Mouse (Mus musculus) lung, embryonic 14.5 days (tissue): Measurements from ENCODE around the gene Stat6. TPM values are rescaled to one million over a fixed set of nuclear protein-coding genes. Genes with fewer than 3 reads are reported as not detected.

Experiments used
- ATAC-seq: fragments of 200-750 bp; cut with Nextera tagmentation; 2 replicates; pipeline ENCODE4 v1.8.0; 2017; ENCODE audit warnings: mild to moderate bottlenecking, moderate TSS enrichment, moderate library complexity; ENCODE audit not compliant: insufficient read depth
- DNase-seq: peaks from one replicate; pipeline ENCODE4 v3.0.0-alpha.2; 2015
- H3K27ac ChIP-seq: fragments of 300-500 bp; sonication (generic); 2 replicates; pipeline ENCODE4 v1.5.1; 2014; ENCODE audit warnings: low read depth, mild to moderate bottlenecking, moderate library complexity
- H3K27me3 ChIP-seq: fragments of 300-500 bp; sonication (generic); 2 replicates; pipeline ENCODE4 v1.6.1; 2014; ENCODE audit warnings: low read length, control low read depth; ENCODE audit not compliant: insufficient read depth
- H3K36me3 ChIP-seq: fragments of 300-500 bp; sonication (generic); 2 replicates; pipeline ENCODE4 v1.6.1; 2014; ENCODE audit warnings: control low read depth; ENCODE audit not compliant: insufficient read depth
- H3K4me1 ChIP-seq: fragments of 300-500 bp; sonication (generic); 2 replicates; pipeline ENCODE4 v1.6.1; 2014; ENCODE audit warnings: antibody characterized with exemption, control low read depth; ENCODE audit not compliant: insufficient read depth
- H3K4me2 ChIP-seq: fragments of 300-500 bp; sonication (generic); 2 replicates; pipeline ENCODE4 v1.6.1; 2014; ENCODE audit warnings: mild to moderate bottlenecking
- H3K4me3 ChIP-seq: fragments of 300-500 bp; sonication (generic); 2 replicates; pipeline ENCODE4 v1.5.1; 2014; ENCODE audit warnings: low read depth, low read length
- H3K9ac ChIP-seq: fragments of 300-500 bp; sonication (generic); 2 replicates; pipeline ENCODE4 v1.6.1; 2014
- H3K9me3 ChIP-seq: fragments of 300-500 bp; sonication (generic); 2 replicates; pipeline ENCODE4 v1.6.1; 2016; ENCODE audit warnings: low read depth, low read length, control low read depth
- CTCF ChIP-seq: IDR thresholded peaks from 2 replicates; pipeline ENCODE4 v1.5.1; 2016; ENCODE audit warnings: antibody characterized with exemption, low read depth
- whole genome bisulfite sequencing: fragments of 180-500 bp; shearing (Covaris S2); extraction: QIAGEN DNeasy Blood & Tissue Kit; methylation state at CpG from one replicate; pipeline ENCODE4 v1.1.7; 2014; 5-methylcytosine and 5-hydroxymethylcytosine counted together
- polyA plus RNA-seq: library from polyadenylated mRNA; unstranded; fragments of >200 nt; fragmentation: Nextera tagmentation; extraction: Ambion mirVana; gene quantifications from 2 replicates; pipeline ENCODE4 v1.2.1, GENCODE M21; 2014

Gene Stat6
- polyA plus RNA-seq, 1 experiment from 2014 or later = 28.1 TPM

GRCm38 (mm10) chr10:127667269-127668092 is 24.7 kb downstream of the Stat6 start:
- Histone ChIP-seq H3K9ac (peak overlapping the region; percentile 77), H3K4me2 (peak overlapping the region; percentile 88), H3K27ac (peak overlapping the region; percentile 98), H3K36me3 (peaks cover 26% of the 10 kb centered on the region), H3K9me3 (no peaks in the 10 kb centered on the region), H3K4me1 (peaks cover 27% of the 10 kb centered on the region), H3K27me3 (no peaks in the 10 kb centered on the region), H3K4me3 (peak overlapping the region; percentile 75)
- DNase-seq (peak; percentile 93), ATAC-seq (peak; percentile 63)
- under 1% methylated on average over 35 of the region's 35 CpGs for WGBS
- TF ChIP-seq CTCF = no peak

GRCm38 (mm10) chr10:127668093-127669050 is 25.6 kb downstream of the Stat6 start, which contains the start of gene Nab2:
Nab2 (minus strand) TSS chr10:127668568.
- H3K36me3 ChIP-seq = peaks cover 17% of the 10 kb centered on the region
- TF ChIP-seq CTCF = peak; percentile 14; the same call in 1 of the 2 replicates
- peak within 1 kb of the TSS; percentile 75 for H3K4me3 ChIP-seq
- H3K9ac ChIP-seq = peak within 1 kb of the TSS; percentile 77
- peak; percentile 47 for ATAC-seq
- 2% methylated on average over 39 of the region's 40 CpGs for WGBS
- no peaks in the 10 kb centered on the region for H3K9me3 ChIP-seq
- peaks cover 18% of the 10 kb centered on the region for H3K4me1 ChIP-seq
- peak within 1 kb of the TSS; percentile 88 for H3K4me2 ChIP-seq
- peak within 1 kb of the TSS; percentile 98 for H3K27ac ChIP-seq
- peak; percentile 86 for DNase-seq
- H3K27me3 ChIP-seq = no peaks in the 10 kb centered on the region

GRCm38 (mm10) chr10:127669170-127669569 is 26.4 kb downstream of the Stat6 start:
- H3K9me3 ChIP-seq = no peaks in the 10 kb centered on the region
- H3K27me3 ChIP-seq = no peaks in the 10 kb centered on the region
- 10% methylated on average over 7 of the region's 7 CpGs for WGBS
- DNase-seq (peak; percentile 79), ATAC-seq (no peak)
- peaks cover 9% of the 10 kb centered on the region; the same call in 1 of the 2 replicates for H3K36me3 ChIP-seq
- no peak for TF ChIP-seq CTCF
- H3K27ac ChIP-seq = peak overlapping the region; percentile 98
- no peak overlapping the region for H3K9ac ChIP-seq
- peak overlapping the region; percentile 88 for H3K4me2 ChIP-seq
- no peak overlapping the region for H3K4me3 ChIP-seq
- H3K4me1 ChIP-seq = peaks cover 15% of the 10 kb centered on the region

DNA sequence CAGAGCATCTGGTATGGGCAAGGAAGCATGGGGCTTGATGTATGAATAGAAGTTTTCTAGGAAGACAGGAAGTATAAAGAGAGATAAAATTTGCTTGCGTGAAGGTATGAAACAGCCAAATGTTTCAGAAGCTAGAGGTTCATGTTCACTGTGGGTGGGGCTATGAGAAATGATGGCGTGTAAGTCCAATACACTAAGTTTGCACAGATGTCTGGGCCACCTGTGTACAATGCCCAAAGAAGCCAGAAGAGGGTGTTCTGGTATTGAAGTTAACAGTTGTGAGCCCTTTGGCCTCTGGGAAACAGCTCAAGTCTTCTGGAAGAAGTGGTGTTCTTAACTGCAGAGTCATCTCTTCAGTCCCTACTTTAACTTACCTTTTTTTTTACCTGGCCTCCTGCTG is 27.4 kb downstream of the Stat6 start:
- no peaks in the 10 kb centered on the region for H3K9me3 ChIP-seq
- DNase-seq = no peak
- WGBS = 90% methylated on average over 2 of the region's 2 CpGs
- no peaks in the 10 kb centered on the region for H3K36me3 ChIP-seq
- H3K27ac ChIP-seq = no peak overlapping the region
- TF ChIP-seq CTCF = no peak; the same call in 1 of the 2 replicates
- H3K4me1 ChIP-seq = peaks cover 7% of the 10 kb centered on the region; the same call in 1 of the 2 replicates
- no peak overlapping the region for H3K4me2 ChIP-seq
- H3K9ac ChIP-seq = no peak overlapping the region
- ATAC-seq = no peak
- H3K27me3 ChIP-seq = no peaks in the 10 kb centered on the region
- H3K4me3 ChIP-seq = no peak overlapping the region

GRCm38 (mm10) chr10:127671276-127671675 is 28.5 kb downstream of the Stat6 start:
- ATAC-seq (no peak), DNase-seq (peak; percentile 56)
- Histone ChIP-seq H3K4me3 (no peak overlapping the region), H3K9me3 (no peaks in the 10 kb centered on the region), H3K4me1 (peaks cover 7% of the 10 kb centered on the region; the same call in 1 of the 2 replicates), H3K36me3 (no peaks in the 10 kb centered on the region), H3K27ac (no peak overlapping the region), H3K27me3 (no peaks in the 10 kb centered on the region), H3K9ac (no peak overlapping the region), H3K4me2 (no peak overlapping the region)
- peak; percentile 62 for TF ChIP-seq CTCF
- 37% methylated on average over 2 of the region's 2 CpGs for WGBS

GRCm38 (mm10) chr10:127674046-127674655 is 31.4 kb downstream of the Stat6 start:
- Histone ChIP-seq H3K9me3 (no peaks in the 10 kb centered on the region), H3K9ac (no peak overlapping the region), H3K4me3 (no peak overlapping the region), H3K4me2 (no peak overlapping the region), H3K4me1 (peaks cover 7% of the 10 kb centered on the region; the same call in 1 of the 2 replicates), H3K36me3 (no peaks in the 10 kb centered on the region), H3K27ac (no peak overlapping the region), H3K27me3 (no peaks in the 10 kb centered on the region)
- no peak for ATAC-seq
- WGBS = 90% methylated on average over 6 of the region's 6 CpGs
- no peak for DNase-seq
- TF ChIP-seq CTCF = no peak
